Mouse (Mus musculus): Measurements from ENCODE around the gene Pnmt. TPM values are rescaled to one million over a fixed set of nuclear protein-coding genes. Genes with fewer than 3 reads are reported as not detected.

Pnmt gene
- polyA plus RNA-seq, 1 experiment from 2014 or later, result 0.73 TPM

GRCm38 (mm10) chr11:98348083-98348961, 37.9 kb upstream of the Pnmt start, which contains the start of gene Ppp1r1b:
TSS of gene Ppp1r1b (plus strand) at chr11:98348404.
- WGBS, result 1% methylated on average over 54 of the region's 55 CpGs
- Histone ChIP-seq H3K27ac (replicated peaks) (no peak within 1 kb of the TSS), H3K9me3 (no peaks in the 10 kb centered on the region), H3K4me2 (peak within 1 kb of the TSS; percentile 85), H3K9ac (peak within 1 kb of the TSS; percentile 65), H3K4me3 (peak within 1 kb of the TSS; percentile 48), H3K27me3 (peaks cover 97% of the 10 kb centered on the region), H3K36me3 (no peaks in the 10 kb centered on the region), H3K4me1 (replicated peaks) (peaks cover 22% of the 10 kb centered on the region)
- ATAC-seq (ENCODE audit: low read depth), result peak; percentile 57

GRCm38 (mm10) chr11:98349308-98349707, 36.9 kb upstream of the Pnmt start:
- Histone ChIP-seq H3K4me1 (replicated peaks) (peaks cover 22% of the 10 kb centered on the region), H3K27me3 (peaks cover 97% of the 10 kb centered on the region), H3K9ac (no peak overlapping the region), H3K9me3 (no peaks in the 10 kb centered on the region), H3K4me2 (peak overlapping the region; percentile 85), H3K4me3 (peak overlapping the region; percentile 48), H3K36me3 (no peaks in the 10 kb centered on the region), H3K27ac (replicated peaks) (no peak overlapping the region)
- no peak for ATAC-seq (ENCODE audit: low read depth)
- under 1% methylated on average over 9 of the region's 9 CpGs for WGBS

GRCm38 (mm10) chr11:98352272-98352990, 33.8 kb upstream of the Pnmt start:
- no peak overlapping the region for H3K9ac ChIP-seq
- peaks cover 27% of the 10 kb centered on the region for H3K4me1 ChIP-seq (replicated peaks)
- 78% methylated on average over 18 of the region's 18 CpGs for WGBS
- H3K27ac ChIP-seq (replicated peaks), result no peak overlapping the region
- no peak overlapping the region for H3K4me3 ChIP-seq
- H3K9me3 ChIP-seq, result no peaks in the 10 kb centered on the region
- peaks cover 75% of the 10 kb centered on the region for H3K27me3 ChIP-seq
- no peak for ATAC-seq (ENCODE audit: low read depth)
- no peak overlapping the region for H3K4me2 ChIP-seq
- H3K36me3 ChIP-seq, result no peaks in the 10 kb centered on the region

GRCm38 (mm10) chr11:98353651-98354211, 32.5 kb upstream of the Pnmt start:
- WGBS, result 26% methylated on average over 8 of the region's 8 CpGs
- H3K27ac ChIP-seq (replicated peaks), result no peak overlapping the region

GRCm38 (mm10) chr11:98354445-98354844, 31.8 kb upstream of the Pnmt start:
- no peaks in the 10 kb centered on the region for H3K36me3 ChIP-seq
- H3K27me3 ChIP-seq, result peaks cover 55% of the 10 kb centered on the region
- no peak for ATAC-seq (ENCODE audit: low read depth)
- WGBS, result 67% methylated on average over 14 of the region's 14 CpGs
- H3K4me3 ChIP-seq, result no peak overlapping the region
- H3K4me1 ChIP-seq (replicated peaks), result peaks cover 22% of the 10 kb centered on the region
- no peak overlapping the region for H3K4me2 ChIP-seq
- H3K27ac ChIP-seq (replicated peaks), result no peak overlapping the region
- no peak overlapping the region for H3K9ac ChIP-seq
- no peaks in the 10 kb centered on the region for H3K9me3 ChIP-seq

More at GRCm38 (mm10) chr11:98353651-98354211, 32.5 kb upstream of the Pnmt start:
- Histone ChIP-seq H3K9me3 (no peaks in the 10 kb centered on the region), H3K9ac (no peak overlapping the region), H3K36me3 (no peaks in the 10 kb centered on the region), H3K4me3 (no peak overlapping the region), H3K4me2 (no peak overlapping the region), H3K27me3 (peaks cover 62% of the 10 kb centered on the region), H3K4me1 (replicated peaks) (peaks cover 20% of the 10 kb centered on the region)
- ATAC-seq (ENCODE audit: low read depth), result no peak

GRCm38 (mm10) chr11:98355732-98356299, 30.4 kb upstream of the Pnmt start:
- Histone ChIP-seq H3K4me3 (no peak overlapping the region), H3K9ac (no peak overlapping the region), H3K27me3 (peaks cover 42% of the 10 kb centered on the region), H3K4me2 (no peak overlapping the region), H3K36me3 (no peaks in the 10 kb centered on the region), H3K27ac (replicated peaks) (no peak overlapping the region), H3K4me1 (replicated peaks) (peaks cover 36% of the 10 kb centered on the region), H3K9me3 (no peaks in the 10 kb centered on the region)
- no peak for ATAC-seq (ENCODE audit: low read depth)
- 9% methylated on average over 6 of the region's 6 CpGs for WGBS

GRCm38 (mm10) chr11:98356625-98357394, 29.4 kb upstream of the Pnmt start:
- Histone ChIP-seq H3K4me3 (no peak overlapping the region), H3K9ac (no peak overlapping the region), H3K36me3 (no peaks in the 10 kb centered on the region), H3K27me3 (peaks cover 32% of the 10 kb centered on the region), H3K27ac (replicated peaks) (peak overlapping the region; percentile 72; the same call in 1 of the 2 replicates), H3K4me2 (peak overlapping the region; percentile 89; the same call in 1 of the 2 replicates), H3K4me1 (replicated peaks) (peaks cover 46% of the 10 kb centered on the region), H3K9me3 (no peaks in the 10 kb centered on the region)
- 74% methylated on average over 7 of the region's 7 CpGs for WGBS
- no peak for ATAC-seq (ENCODE audit: low read depth)

- 8% methylated on average over 13 of the region's 13 CpGs for WGBS
- H3K4me1 ChIP-seq (replicated peaks), result peaks cover 54% of the 10 kb centered on the region
- peak overlapping the region; percentile 89 for H3K4me2 ChIP-seq
- H3K27ac ChIP-seq (replicated peaks), result peak overlapping the region; percentile 72
- peak; percentile 12; the same call in 1 of the 2 replicates for ATAC-seq (ENCODE audit: low read depth)
- H3K4me3 ChIP-seq, result peak overlapping the region; percentile 70
- H3K9me3 ChIP-seq, result no peaks in the 10 kb centered on the region
- H3K27me3 ChIP-seq, result peaks cover 24% of the 10 kb centered on the region
- peak overlapping the region; percentile 70 for H3K9ac ChIP-seq
- H3K36me3 ChIP-seq, result no peaks in the 10 kb centered on the region
These were observed 28.7 kb upstream of the Pnmt start for GRCm38 (mm10) chr11:98357396-98358160.

GRCm38 (mm10) chr11:98358161-98359083, 27.8 kb upstream of the Pnmt start, which contains the start of gene Stard3:
TSS of gene Stard3 (plus strand) at chr11:98358368.
- peaks cover 55% of the 10 kb centered on the region for H3K4me1 ChIP-seq (replicated peaks)
- peak within 1 kb of the TSS; percentile 89 for H3K4me2 ChIP-seq
- H3K36me3 ChIP-seq, result no peaks in the 10 kb centered on the region
- WGBS, result under 1% methylated on average over 59 of the region's 60 CpGs
- H3K27me3 ChIP-seq, result peaks cover 15% of the 10 kb centered on the region
- H3K9me3 ChIP-seq, result no peaks in the 10 kb centered on the region
- peak within 1 kb of the TSS; percentile 70 for H3K4me3 ChIP-seq
- H3K9ac ChIP-seq, result peak within 1 kb of the TSS; percentile 79
- peak; percentile 83 for ATAC-seq (ENCODE audit: low read depth)
- peak within 1 kb of the TSS; percentile 89 for H3K27ac ChIP-seq (replicated peaks)

All from neural tube, embryonic 13.5 days (tissue).